Mouse (Mus musculus): ENCODE data around the gene Vasp.

Vasp gene

GRCm38 (mm10) chr7:19210010-19210409 is 61.6 kb downstream of the Vasp start:
- DNase-seq (ENCODE audit: low spot score): no peak

- DNase-seq (ENCODE audit: low spot score): no peak
These were observed 62.1 kb downstream of the Vasp start for GRCm38 (mm10) chr7:19209494-19209893.

GRCm38 (mm10) chr7:19208944-19209472 is 62.6 kb downstream of the Vasp start:
- peak; percentile 54 for DNase-seq (ENCODE audit: low spot score)

- DNase-seq (ENCODE audit: low spot score): no peak
These were observed 63.3 kb downstream of the Vasp start for GRCm38 (mm10) chr7:19208201-19208910.

All from layer of hippocampus, adult 9-10 months (tissue).